10 mouse cellular contexts compared by ENCODE assay signal in genomic region chr3:89512225-89512624, GRCm38 (mm10). TPM values are rescaled to one million over a fixed set of nuclear protein-coding genes. Genes with fewer than 3 reads are reported as not detected.
DNase-seq lines count a peak whose midpoint lies in the region; ATAC-seq and TF ChIP-seq lines count a peak whose summit lies in the region.
"Had no signal": no experiment of that assay in that cellular context is flagged by ENCODE, and none has a peak within 500 bp of the region (broad histone marks: within the 10 kb centered on the region; RNA-seq: fewer than 3 reads in every experiment).

No protein-coding gene starts in this region.

- TF ChIP-seq POLR2A in kidney, adult 2 months (IDR thresholded peaks at IDR 0.05; ENCODE audit: low read depth, low read length): no peak
- no peak for TF ChIP-seq POLR2A in ES-Bruce4 (IDR thresholded peaks at IDR 0.05; ENCODE audit: insufficient read depth, low read length)

- H3K27ac ChIP-seq in kidney, adult 2 months (ENCODE audit: insufficient read depth, low read depth, low read length): no peak overlapping the region
- H3K27ac ChIP-seq in kidney, embryonic 15.5 days: no peak overlapping the region
- no peak overlapping the region for H3K27ac ChIP-seq in ES-Bruce4 (ENCODE audit: insufficient read depth, low read length)
- H3K27ac ChIP-seq in liver, postnatal 0 days (ENCODE audit: low read depth): no peak overlapping the region
- H3K27ac ChIP-seq: liver, embryonic 15.5 days had no signal

- ATAC-seq in CD4-positive, CD25-positive, alpha-beta regulatory T cell, adult 4 months: no peak
- ATAC-seq in kidney, embryonic 15.5 days (replicated peaks; ENCODE audit: low FRiP score): no peak
- no peak for ATAC-seq in liver, postnatal 0 days

- intact Hi-C loops in gastrocnemius, postnatal 36 days (cut with DNase I): loop anchor here (2.0 kb wide), 1 partner anchor 177 kb away; no protein-coding TSS in a partner anchor

- no peak for TF ChIP-seq EP300 in ES-Bruce4 (IDR thresholded peaks at IDR 0.05; ENCODE audit: insufficient read depth, low read depth, low read length)
- TF ChIP-seq EP300 in liver, postnatal 0 days (IDR thresholded peaks at IDR 0.05; ENCODE audit: low read depth): no peak

- H3K4me2 ChIP-seq in kidney, embryonic 15.5 days: no peak overlapping the region
- no peak overlapping the region for H3K4me2 ChIP-seq in liver, postnatal 0 days (ENCODE audit: low read depth, low read length)
- H3K4me2 ChIP-seq: liver, embryonic 15.5 days had no signal

- no peak overlapping the region for H3K4me3 ChIP-seq in kidney, adult 2 months (ENCODE audit: insufficient read depth, low read depth, low read length)
- no peak overlapping the region for H3K4me3 ChIP-seq in kidney, embryonic 15.5 days (replicated peaks)
- no peak overlapping the region for H3K4me3 ChIP-seq in ES-Bruce4 (ENCODE audit: low read depth, low read length)
- no peak overlapping the region for H3K4me3 ChIP-seq in liver, postnatal 0 days (ENCODE audit: low read depth, low read length)
- H3K4me3 ChIP-seq: liver, embryonic 15.5 days had no signal

- H3K36me3 ChIP-seq in kidney, adult 2 months (ENCODE audit: control insufficient read depth, insufficient read depth, low read length): no peaks in the 10 kb centered on the region
- no peaks in the 10 kb centered on the region for H3K36me3 ChIP-seq in kidney, embryonic 15.5 days
- no peaks in the 10 kb centered on the region for H3K36me3 ChIP-seq in ES-Bruce4 (ENCODE audit: control insufficient read depth, insufficient read depth, low read length, poor library complexity, severe bottlenecking)
- H3K36me3 ChIP-seq in liver, postnatal 0 days (replicated peaks; ENCODE audit: insufficient read depth, low read length): no peaks in the 10 kb centered on the region
- H3K36me3 ChIP-seq: liver, embryonic 15.5 days had no signal

- H3K9me3 ChIP-seq in kidney, embryonic 15.5 days (replicated peaks): peaks cover 7% of the 10 kb centered on the region
- peaks cover 3% of the 10 kb centered on the region; the same call in 1 of the 2 replicates for H3K9me3 ChIP-seq in ES-Bruce4 (replicated peaks; ENCODE audit: control insufficient read depth, insufficient read depth, low read length, poor library complexity, severe bottlenecking)
- H3K9me3 ChIP-seq in liver, postnatal 0 days (ENCODE audit: low read length): 0 out of 2 replicates have a peak, but pooled peaks cover 2% of the 10 kb centered on the region
- H3K9me3 ChIP-seq: liver, embryonic 15.5 days had no signal

- no peak overlapping the region for H3K9ac ChIP-seq in kidney, embryonic 15.5 days
- no peak overlapping the region for H3K9ac ChIP-seq in ES-Bruce4 (ENCODE audit: low read depth, poor library complexity, severe bottlenecking)
- no peak overlapping the region for H3K9ac ChIP-seq in liver, postnatal 0 days (replicated peaks)
- H3K9ac ChIP-seq: liver, embryonic 15.5 days had no signal

- no peaks in the 10 kb centered on the region for H3K27me3 ChIP-seq in kidney, adult 2 months (replicated peaks; ENCODE audit: control insufficient read depth, insufficient read depth, low read length)
- H3K27me3 ChIP-seq in kidney, embryonic 15.5 days: peaks cover 23% of the 10 kb centered on the region
- H3K27me3 ChIP-seq in ES-Bruce4 (ENCODE audit: control insufficient read depth, insufficient read depth, low read length, poor library complexity, severe bottlenecking): no peaks in the 10 kb centered on the region
- H3K27me3 ChIP-seq in liver, postnatal 0 days (ENCODE audit: insufficient read depth, low read length): peaks cover 23% of the 10 kb centered on the region

- peak; percentile 62 for TF ChIP-seq CTCF in kidney, adult 2 months (conservative IDR thresholded peaks at IDR 0.05; ENCODE audit: insufficient read depth, insufficient read length, low read depth, low read length)
- peak; percentile 91 for TF ChIP-seq CTCF in ES-Bruce4 (IDR thresholded peaks at IDR 0.05; ENCODE audit: low read depth, low read length)
- peak; percentile 74 for TF ChIP-seq CTCF in liver, postnatal 0 days (IDR thresholded peaks at IDR 0.05; ENCODE audit: low read depth)

- no peaks in the 10 kb centered on the region for H3K4me1 ChIP-seq in kidney, adult 2 months (ENCODE audit: control insufficient read depth, insufficient read depth, low read length)
- H3K4me1 ChIP-seq in kidney, embryonic 15.5 days: peaks cover 4% of the 10 kb centered on the region
- H3K4me1 ChIP-seq in ES-Bruce4 (ENCODE audit: control insufficient read depth, insufficient read depth, low read length): no peaks in the 10 kb centered on the region
- H3K4me1 ChIP-seq in liver, postnatal 0 days (ENCODE audit: insufficient read depth): no peaks in the 10 kb centered on the region

- DNase-seq in CD4-positive, CD25-positive, alpha-beta regulatory T cell, adult 2 months (ENCODE audit: low read depth, low spot score): peak; percentile 48
- DNase-seq in kidney, adult 2 months: no peak
- peak; percentile 37 for DNase-seq in liver, postnatal 0 days
- no peak for DNase-seq in frontal cortex, postnatal 36 days (ENCODE audit: low spot score in 2 of 2)
- no peak for DNase-seq in gastrocnemius, postnatal 36 days

- WGBS in kidney, adult 2 months: 95% methylated on average over 2 of the region's 2 CpGs
- 94% methylated on average over 2 of the region's 2 CpGs for WGBS in kidney, embryonic 15.5 days
- 92% methylated on average over 2 of the region's 2 CpGs for WGBS in liver, postnatal 0 days (ENCODE audit: insufficient replicate concordance)

RNA-seq across cellular contexts. Expression of gene Kcnn3, which starts 7.7 kb away (rescaled TPM):
- not detected for polyA plus RNA-seq in CD4-positive, CD25-positive, alpha-beta regulatory T cell, adult 4 months (2017; shearing (Covaris generic))
- polyA plus RNA-seq in kidney, adult 2 months (2012; rRNA removed): 1.3 TPM in 2 replicates
- 2.1 and 3.0 TPM in 2 replicates for polyA plus RNA-seq in kidney, embryonic 15.5 days (2015; fragmentation: Nextera tagmentation; extraction: Ambion mirVana)
- 0.93 and 1.0 TPM in 2 replicates for polyA plus RNA-seq in ES-Bruce4 (2011; ENCODE audit: insufficient read depth, insufficient read length, low read depth, missing spikeins)
- polyA plus RNA-seq in liver, postnatal 0 days (2015; fragmentation: Nextera tagmentation; extraction: Ambion mirVana): 0.04 TPM in 2 replicates
- 1 to 10 TPM; 1.6 to 2.0 TPM for total RNA-seq in gastrocnemius, postnatal 36 days (2021)
- total RNA-seq: hematopoietic stem cell, adult 5-6 weeks had no signal

RNA-seq across cellular contexts. Expression of gene Pmvk, which starts 57.9 kb away (rescaled TPM):
- polyA plus RNA-seq in CD4-positive, CD25-positive, alpha-beta regulatory T cell, adult 4 months (2017; shearing (Covaris generic)): 10 to 100 TPM; 29.8 to 46.0 TPM
- polyA plus RNA-seq in kidney, adult 2 months (2012; rRNA removed): 20.6 and 27.2 TPM in 2 replicates
- polyA plus RNA-seq in kidney, embryonic 15.5 days (2015; fragmentation: Nextera tagmentation; extraction: Ambion mirVana): 52.6 and 59.1 TPM in 2 replicates
- polyA plus RNA-seq in ES-Bruce4 (2011; ENCODE audit: insufficient read depth, insufficient read length, low read depth, missing spikeins): 48.3 and 51.9 TPM in 2 replicates
- 13.4 and 13.8 TPM in 2 replicates for polyA plus RNA-seq in liver, postnatal 0 days (2015; fragmentation: Nextera tagmentation; extraction: Ambion mirVana)
- 1 to 10 TPM; 6.3 to 6.6 TPM for total RNA-seq in gastrocnemius, postnatal 36 days (2021)

Comparison
In these comparisons a context has a peak if more than half of its experiments do, and no peak if none do; other contexts are left out.
1. DNase-seq: peak in CD4-positive, CD25-positive, alpha-beta regulatory T cell, adult 2 months (single experiment) and liver, postnatal 0 days (single experiment); none in kidney, adult 2 months (single experiment), frontal cortex, postnatal 36 days (0 of 2) and gastrocnemius, postnatal 36 days (0 of 2).
2. Peak in every context shown above with its lines, with median percentiles within 50 percentile points of each other: CTCF ChIP-seq.